Mouse (Mus musculus) lung, embryonic 14.5 days (tissue): Measurements from ENCODE around the gene Sntb2. TPM values are rescaled to one million over a fixed set of nuclear protein-coding genes. Genes with fewer than 3 reads are reported as not detected.
A peak's percentile ranks its signal among the peaks of the same experiment; 100 is the strongest.

Experiments
- ATAC-seq: fragments of 200-750 bp; cut with Nextera tagmentation; 2 replicates; pipeline ENCODE4 v1.8.0; 2017; ENCODE audit warnings: mild to moderate bottlenecking, moderate TSS enrichment, moderate library complexity; ENCODE audit not compliant: insufficient read depth
- DNase-seq: peaks from one replicate; pipeline ENCODE4 v3.0.0-alpha.2; 2015
- H3K27ac ChIP-seq: fragments of 300-500 bp; sonication (generic); 2 replicates; pipeline ENCODE4 v1.5.1; 2014; ENCODE audit warnings: low read depth, mild to moderate bottlenecking, moderate library complexity
- H3K27me3 ChIP-seq: fragments of 300-500 bp; sonication (generic); 2 replicates; pipeline ENCODE4 v1.6.1; 2014; ENCODE audit warnings: low read length, control low read depth; ENCODE audit not compliant: insufficient read depth
- H3K36me3 ChIP-seq: fragments of 300-500 bp; sonication (generic); 2 replicates; pipeline ENCODE4 v1.6.1; 2014; ENCODE audit warnings: control low read depth; ENCODE audit not compliant: insufficient read depth
- H3K4me1 ChIP-seq: fragments of 300-500 bp; sonication (generic); 2 replicates; pipeline ENCODE4 v1.6.1; 2014; ENCODE audit warnings: antibody characterized with exemption, control low read depth; ENCODE audit not compliant: insufficient read depth
- H3K4me2 ChIP-seq: fragments of 300-500 bp; sonication (generic); 2 replicates; pipeline ENCODE4 v1.6.1; 2014; ENCODE audit warnings: mild to moderate bottlenecking
- H3K4me3 ChIP-seq: fragments of 300-500 bp; sonication (generic); 2 replicates; pipeline ENCODE4 v1.5.1; 2014; ENCODE audit warnings: low read depth, low read length
- H3K9ac ChIP-seq: fragments of 300-500 bp; sonication (generic); 2 replicates; pipeline ENCODE4 v1.6.1; 2014
- H3K9me3 ChIP-seq: fragments of 300-500 bp; sonication (generic); 2 replicates; pipeline ENCODE4 v1.6.1; 2016; ENCODE audit warnings: low read depth, low read length, control low read depth
- CTCF ChIP-seq: IDR thresholded peaks from 2 replicates; pipeline ENCODE4 v1.5.1; 2016; ENCODE audit warnings: antibody characterized with exemption, low read depth
- WGBS: fragments of 180-500 bp; shearing (Covaris S2); extraction: QIAGEN DNeasy Blood & Tissue Kit; methylation state at CpG from one replicate; pipeline ENCODE4 v1.1.7; 2014; 5-methylcytosine and 5-hydroxymethylcytosine counted together
- polyA plus RNA-seq: library from polyadenylated mRNA; unstranded; fragments of >200 nt; fragmentation: Nextera tagmentation; extraction: Ambion mirVana; gene quantifications from 2 replicates; pipeline ENCODE4 v1.2.1, GENCODE M21; 2014

The Sntb2 gene
- polyA plus RNA-seq, 1 experiment from 2014 or later: 22.1 TPM

- no peak overlapping the region for H3K9ac ChIP-seq
- 79% methylated on average over 3 of the region's 3 CpGs for WGBS
- no peak overlapping the region for H3K4me2 ChIP-seq
- no peaks in the 10 kb centered on the region for H3K9me3 ChIP-seq
- H3K4me1 ChIP-seq: no peaks in the 10 kb centered on the region
- no peaks in the 10 kb centered on the region for H3K27me3 ChIP-seq
- H3K36me3 ChIP-seq: no peaks in the 10 kb centered on the region
- DNase-seq (no peak), ATAC-seq (no peak)
- H3K27ac ChIP-seq: no peak overlapping the region
- no peak overlapping the region for H3K4me3 ChIP-seq
- TF ChIP-seq CTCF: no peak
Observed at GRCm38 (mm10) chr8:106957086-106957485, 21.5 kb downstream of the Sntb2 start.

GRCm38 (mm10) chr8:106958212-106958611, 22.7 kb downstream of the Sntb2 start:
- no peak overlapping the region for H3K9ac ChIP-seq
- H3K36me3 ChIP-seq: no peaks in the 10 kb centered on the region
- no peaks in the 10 kb centered on the region for H3K27me3 ChIP-seq
- ATAC-seq: no peak
- no peak overlapping the region for H3K27ac ChIP-seq
- no peaks in the 10 kb centered on the region for H3K4me1 ChIP-seq
- DNase-seq: no peak
- no peaks in the 10 kb centered on the region for H3K9me3 ChIP-seq
- H3K4me2 ChIP-seq: no peak overlapping the region
- no peak for TF ChIP-seq CTCF
- 86% methylated on average over 3 of the region's 3 CpGs for WGBS
- H3K4me3 ChIP-seq: no peak overlapping the region

- Histone ChIP-seq H3K4me2 (no peak overlapping the region), H3K4me1 (no peaks in the 10 kb centered on the region), H3K9me3 (no peaks in the 10 kb centered on the region), H3K27me3 (no peaks in the 10 kb centered on the region), H3K4me3 (no peak overlapping the region), H3K27ac (no peak overlapping the region), H3K36me3 (0 out of 2 replicates have a peak, but pooled peaks cover 3% of the 10 kb centered on the region), H3K9ac (no peak overlapping the region)
- 77% methylated on average over 2 of the region's 2 CpGs for WGBS
- no peak for ATAC-seq
- TF ChIP-seq CTCF: no peak
- DNase-seq: no peak
Observed at GRCm38 (mm10) chr8:106959626-106960025, 24.1 kb downstream of the Sntb2 start.

- Histone ChIP-seq H3K27ac (no peak overlapping the region), H3K4me2 (no peak overlapping the region), H3K9me3 (no peaks in the 10 kb centered on the region), H3K9ac (no peak overlapping the region), H3K27me3 (no peaks in the 10 kb centered on the region), H3K4me3 (no peak overlapping the region), H3K36me3 (0 out of 2 replicates have a peak, but pooled peaks cover 3% of the 10 kb centered on the region), H3K4me1 (no peaks in the 10 kb centered on the region)
- DNase-seq (peak; percentile 27), ATAC-seq (no peak)
- WGBS: 72% methylated on average over 3 of the region's 3 CpGs
- no peak for TF ChIP-seq CTCF
Observed at GRCm38 (mm10) chr8:106962322-106962721, 26.8 kb downstream of the Sntb2 start.

GRCm38 (mm10) chr8:106963365-106963764, 27.8 kb downstream of the Sntb2 start:
- Histone ChIP-seq H3K4me2 (no peak overlapping the region), H3K4me1 (no peaks in the 10 kb centered on the region), H3K9ac (no peak overlapping the region), H3K9me3 (no peaks in the 10 kb centered on the region), H3K4me3 (no peak overlapping the region), H3K27ac (no peak overlapping the region), H3K27me3 (no peaks in the 10 kb centered on the region), H3K36me3 (0 out of 2 replicates have a peak, but pooled peaks cover 3% of the 10 kb centered on the region)
- ATAC-seq: no peak
- no peak for DNase-seq
- no peak for TF ChIP-seq CTCF
- WGBS: 67% methylated on average over 6 of the region's 6 CpGs

- 60% methylated on average over 4 of the region's 4 CpGs for WGBS
- Histone ChIP-seq H3K27ac (no peak overlapping the region), H3K4me2 (no peak overlapping the region), H3K9me3 (no peaks in the 10 kb centered on the region), H3K27me3 (no peaks in the 10 kb centered on the region), H3K9ac (no peak overlapping the region), H3K4me3 (no peak overlapping the region), H3K36me3 (0 out of 2 replicates have a peak, but pooled peaks cover 3% of the 10 kb centered on the region), H3K4me1 (0 out of 2 replicates have a peak, but pooled peaks cover under 1% of the 10 kb centered on the region)
- DNase-seq (no peak), ATAC-seq (no peak)
- no peak for TF ChIP-seq CTCF
Observed at GRCm38 (mm10) chr8:106964573-106964972, 29.0 kb downstream of the Sntb2 start.

GRCm38 (mm10) chr8:106969964-106970363, 34.4 kb downstream of the Sntb2 start:
- WGBS: 54% methylated on average over 3 of the region's 3 CpGs
- no peak for ATAC-seq

More at GRCm38 (mm10) chr8:106969964-106970363, 34.4 kb downstream of the Sntb2 start:
- Histone ChIP-seq H3K9me3 (no peaks in the 10 kb centered on the region), H3K4me2 (no peak overlapping the region), H3K27me3 (no peaks in the 10 kb centered on the region), H3K9ac (no peak overlapping the region), H3K4me3 (no peak overlapping the region), H3K4me1 (0 out of 2 replicates have a peak, but pooled peaks cover 5% of the 10 kb centered on the region), H3K27ac (peak overlapping the region; percentile 63; the same call in 1 of the 2 replicates), H3K36me3 (no peaks in the 10 kb centered on the region)
- peak; percentile 40 for DNase-seq
- no peak for TF ChIP-seq CTCF
